Mouse (Mus musculus): Measurements from ENCODE around the gene Cacna1d.

Gene Cacna1d

GRCm38 (mm10) chr14:30019792-30020575 is 471.3 kb downstream of the Cacna1d start:
- DNase-seq (ENCODE audit: low read depth, low spot score): no peak

GRCm38 (mm10) chr14:30019375-30019774 is 471.9 kb downstream of the Cacna1d start:
- no peak for DNase-seq (ENCODE audit: low read depth, low spot score)

- no peak for DNase-seq (ENCODE audit: low read depth, low spot score)
These were observed 472.4 kb downstream of the Cacna1d start for GRCm38 (mm10) chr14:30018846-30019245.

- no peak for DNase-seq (ENCODE audit: low read depth, low spot score)
These were observed 472.8 kb downstream of the Cacna1d start for GRCm38 (mm10) chr14:30018463-30018801.

DNA sequence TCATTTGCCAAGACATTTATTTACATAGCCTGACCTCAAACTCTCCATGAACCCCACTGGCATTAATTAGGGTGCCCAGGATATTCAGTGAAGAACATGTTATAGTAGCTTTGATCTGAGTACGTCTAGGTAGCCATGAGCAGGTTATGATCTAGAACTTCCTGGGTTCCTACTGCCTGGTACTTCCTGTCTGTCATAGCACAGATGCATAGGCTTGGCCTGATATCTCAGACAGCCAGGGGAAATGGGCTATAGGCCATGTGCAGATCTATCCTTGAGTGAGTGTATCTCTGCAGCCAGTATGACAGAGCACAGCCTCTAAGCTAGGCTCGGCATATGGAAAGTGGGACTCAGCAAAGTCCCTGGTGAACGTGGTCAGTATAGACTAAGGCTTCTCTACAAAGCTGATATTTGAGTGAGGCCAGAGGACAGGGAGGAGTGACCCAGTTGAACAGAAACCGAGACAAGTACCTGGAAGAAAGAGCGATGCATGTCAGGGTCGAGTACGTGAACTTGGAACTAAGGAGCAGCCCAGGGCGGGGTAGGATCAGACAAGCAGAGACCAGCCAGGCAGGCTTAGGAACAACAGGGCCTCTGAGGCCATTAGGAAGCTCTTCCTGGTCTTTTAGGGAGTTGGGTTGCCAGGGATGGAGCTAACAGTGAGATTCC is 473.3 kb downstream of the Cacna1d start:
- DNase-seq (ENCODE audit: low read depth, low spot score): no peak

GRCm38 (mm10) chr14:30016666-30017065 is 474.6 kb downstream of the Cacna1d start:
- DNase-seq (ENCODE audit: low read depth, low spot score): no peak

DNA sequence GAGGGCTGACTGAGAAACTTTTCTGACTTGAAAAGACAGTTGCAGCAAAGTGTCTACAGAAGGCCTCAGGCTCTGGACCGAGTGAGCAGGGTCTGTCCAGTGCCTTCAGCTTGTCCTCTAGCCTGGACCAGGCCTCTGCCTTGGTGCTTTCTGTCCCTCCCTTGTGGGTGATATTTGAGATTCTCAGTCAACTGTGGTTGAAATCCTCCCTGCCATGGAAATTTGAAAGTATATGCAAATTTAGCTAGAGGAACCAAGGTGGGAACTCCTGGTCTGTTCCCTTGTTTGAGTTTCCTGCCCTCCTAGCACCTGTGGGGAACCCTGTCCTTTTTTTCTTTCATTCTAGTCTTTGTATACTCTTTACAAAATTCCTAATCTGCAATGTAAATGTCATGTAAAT is 476.2 kb downstream of the Cacna1d start:
- no peak for DNase-seq (ENCODE audit: low read depth, low spot score)

DNA sequence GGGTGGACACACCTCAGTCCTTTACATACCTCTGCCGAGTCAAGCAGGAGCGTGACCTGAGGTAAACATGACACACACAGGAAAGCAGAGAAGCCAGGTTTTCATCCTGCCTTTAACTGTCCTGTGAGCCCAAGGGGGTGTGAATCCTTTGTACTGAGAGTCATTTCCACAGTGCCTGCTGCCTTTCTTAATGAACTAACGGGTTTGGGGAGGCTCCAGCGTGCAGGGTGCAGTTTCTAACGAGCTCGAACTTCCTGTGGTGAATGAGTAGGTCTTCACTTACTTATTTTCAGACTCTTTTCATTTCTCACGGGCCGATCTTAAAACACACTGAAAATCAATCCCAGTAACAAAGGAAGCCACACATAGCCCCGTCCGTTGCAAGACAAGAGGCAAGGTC is 476.8 kb downstream of the Cacna1d start:
- no peak for DNase-seq (ENCODE audit: low read depth, low spot score)

GRCm38 (mm10) chr14:30011886-30012560 is 479.2 kb downstream of the Cacna1d start:
- no peak for DNase-seq (ENCODE audit: low read depth, low spot score)

DNA sequence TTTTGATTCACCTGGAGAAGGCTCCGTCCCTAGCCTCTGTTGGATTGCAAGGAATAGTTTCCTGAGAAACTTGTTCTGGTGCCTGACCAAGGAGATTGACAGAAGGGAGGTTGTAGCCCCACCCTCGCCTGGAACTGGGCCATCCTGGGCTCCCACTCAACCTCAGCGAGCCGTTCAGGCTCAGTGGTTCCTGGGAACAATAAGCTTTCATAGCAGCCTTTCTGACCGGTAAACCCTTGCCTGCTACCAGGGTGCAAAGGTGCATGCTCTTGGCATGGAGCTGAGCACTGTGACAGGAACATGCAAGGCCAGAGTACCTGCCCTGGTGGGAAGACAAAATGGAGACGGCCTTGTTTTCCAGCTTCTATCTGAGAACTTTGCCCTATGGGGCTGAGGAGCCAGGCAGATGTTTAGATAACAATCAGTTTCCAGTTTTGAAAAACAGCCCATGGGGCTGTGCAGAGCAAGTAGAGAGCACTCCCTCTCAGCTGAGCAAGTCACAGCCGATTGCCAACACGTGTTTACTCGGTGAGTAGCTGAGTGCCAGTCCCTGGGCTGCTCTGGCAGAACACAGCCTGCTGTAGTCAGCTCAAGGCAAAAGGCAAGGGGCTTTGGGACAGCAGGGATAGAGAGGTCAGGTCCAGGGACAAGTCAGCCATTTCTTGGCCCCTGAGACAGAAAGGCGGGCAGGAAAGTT is 481.2 kb downstream of the Cacna1d start:
- no peak for DNase-seq (ENCODE audit: low read depth, low spot score)

DNA sequence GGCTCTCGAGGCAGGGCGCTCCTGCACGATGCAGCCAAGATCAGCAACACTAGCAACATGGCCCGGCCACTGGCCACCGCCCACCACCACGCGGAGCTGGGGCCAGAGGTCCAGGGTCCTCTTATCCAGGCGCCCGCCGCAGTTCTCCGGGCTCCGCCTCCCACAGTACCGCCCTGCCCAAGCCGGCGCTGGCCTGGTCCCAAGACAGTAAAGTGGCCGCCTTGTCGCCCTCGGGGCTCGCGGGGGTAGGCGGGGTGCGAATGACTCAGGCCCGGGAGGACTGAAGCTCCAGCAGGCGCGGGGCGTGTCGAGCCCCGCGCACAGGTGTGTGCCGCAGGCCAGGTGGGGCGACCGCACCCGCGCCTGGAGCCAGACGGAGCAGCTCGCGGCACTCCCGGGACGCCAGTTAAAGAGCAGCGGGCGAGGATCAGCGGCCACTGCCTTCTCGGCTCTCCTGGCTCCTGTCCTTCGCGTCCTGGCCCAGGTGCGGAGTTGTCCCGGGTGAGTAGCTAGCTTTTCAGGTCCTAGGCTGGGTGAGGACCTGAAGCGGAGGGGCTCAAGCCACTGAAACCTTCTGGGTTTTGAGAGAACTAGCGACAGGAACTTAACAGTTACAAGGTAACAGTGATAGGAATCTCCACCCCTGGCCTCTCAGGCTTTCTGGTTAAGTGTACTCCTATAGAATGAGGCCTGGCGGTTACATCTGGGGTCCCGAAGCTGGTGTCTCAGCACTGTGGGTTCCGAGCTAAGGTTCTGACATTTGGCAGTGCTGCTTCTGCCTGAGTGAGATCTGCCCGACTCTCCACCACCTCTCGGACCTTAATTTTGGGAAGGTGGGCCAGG is 482.3 kb downstream of the Cacna1d start, which contains the start of the genes Il17rb and Chdh:
Gene Il17rb, minus strand, starts transcription at position 164 of the 843 bp plus-strand sequence.
Gene Chdh, plus strand, starts transcription at position 291 of the 843 bp plus-strand sequence.
- DNase-seq (ENCODE audit: low read depth, low spot score): no peak

GRCm38 (mm10) chr14:29999475-29999811 is 491.8 kb downstream of the Cacna1d start:
- no peak for DNase-seq (ENCODE audit: low read depth, low spot score)

DNA sequence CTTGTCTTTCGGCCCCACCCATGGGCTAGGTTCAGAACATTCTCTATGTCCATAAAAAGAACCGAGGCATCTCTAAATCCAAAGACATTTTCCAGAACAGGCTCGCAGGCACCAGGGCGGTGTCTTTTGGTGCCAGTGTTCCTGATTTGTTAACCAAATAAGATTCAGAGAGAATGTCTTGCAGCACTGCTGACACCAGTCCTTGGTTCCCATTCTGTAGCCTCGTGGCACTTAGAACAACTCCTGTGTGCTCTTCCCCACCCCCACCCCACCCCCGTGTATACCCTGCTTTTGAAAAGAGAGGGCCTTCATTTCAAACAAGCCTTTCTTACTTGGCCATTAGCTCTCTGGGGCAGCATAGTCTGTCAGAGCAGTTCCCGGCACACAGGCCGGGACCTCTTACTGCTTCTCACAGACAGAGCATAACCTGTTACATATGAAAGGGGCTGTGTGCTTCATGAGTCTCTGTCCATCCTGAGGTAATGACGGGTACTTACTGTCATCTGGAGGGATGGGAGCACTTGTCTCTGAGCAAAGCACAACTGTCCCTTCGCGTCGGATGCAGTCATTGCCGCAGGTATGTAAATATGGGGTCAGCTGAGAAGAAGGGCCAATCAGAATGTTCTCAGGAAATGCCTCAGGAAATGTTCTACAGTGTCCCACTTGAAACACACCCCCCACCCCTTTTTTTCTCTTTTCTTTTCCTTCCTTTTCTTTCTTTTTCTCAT is 492.3 kb downstream of the Cacna1d start:
- DNase-seq (ENCODE audit: low read depth, low spot score): peak; percentile 10

- DNase-seq (ENCODE audit: low read depth, low spot score): no peak
These were observed 493.9 kb downstream of the Cacna1d start for GRCm38 (mm10) chr14:29997345-29997744.

GRCm38 (mm10) chr14:29996000-29996751 is 495.1 kb downstream of the Cacna1d start:
- no peak for DNase-seq (ENCODE audit: low read depth, low spot score)

DNA sequence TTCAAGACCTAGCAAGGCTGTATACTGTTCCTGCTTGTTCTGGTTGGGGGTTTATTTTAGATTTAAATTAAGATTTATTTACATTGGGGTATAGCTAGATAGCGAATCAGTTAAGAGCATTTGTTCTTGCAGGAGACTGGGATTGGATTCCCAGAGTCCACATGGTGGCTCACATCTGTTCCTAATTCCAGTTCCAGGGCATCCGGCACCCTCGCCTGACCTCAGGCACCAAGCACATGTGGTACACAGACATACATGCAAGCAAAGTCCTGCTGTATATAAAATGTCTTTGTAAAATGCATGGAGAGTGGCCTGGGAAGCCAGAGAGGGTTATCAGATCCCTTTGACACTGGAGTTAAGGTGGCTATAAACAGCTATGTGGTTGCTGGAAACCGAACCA is 496.3 kb downstream of the Cacna1d start:
- no peak for DNase-seq (ENCODE audit: low read depth, low spot score)
